Mouse (Mus musculus): ENCODE results near the gene Ect2.

DNA sequence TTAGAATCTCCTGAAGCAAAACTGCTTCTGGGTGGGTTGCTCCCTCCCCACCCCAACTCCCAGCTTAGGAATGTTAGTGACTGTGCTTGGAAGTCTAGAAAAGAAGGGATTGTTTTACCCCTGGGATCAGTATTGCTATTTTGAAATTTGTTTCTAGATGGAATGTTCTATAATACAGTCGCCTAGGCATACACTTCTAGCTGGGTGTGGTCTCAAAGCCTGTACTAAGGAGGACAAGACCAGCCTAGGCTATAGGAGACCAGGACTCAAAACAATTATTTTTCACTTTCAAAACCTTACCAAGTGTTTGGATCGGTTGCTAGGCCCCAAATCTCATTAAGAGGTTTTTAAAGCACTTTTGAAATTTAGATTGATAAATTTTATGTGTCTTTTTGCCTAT is 602 bp upstream of the Ect2 start:
- no peak for TF ChIP-seq CTCF (IDR thresholded peaks at IDR 0.05 in 2 of 3, conservative IDR thresholded peaks at IDR 0.05 in 1 of 3; ENCODE audit: control insufficient read depth in 1 of 3, insufficient read depth in 1 of 3, low read depth in 2 of 3, low read length in 3 of 3, poor library complexity in 1 of 3, severe bottlenecking in 1 of 3)
- no peak for TF ChIP-seq MAX (IDR thresholded peaks at IDR 0.05; ENCODE audit: low read length)
- no peak for TF ChIP-seq POLR2A (IDR thresholded peaks at IDR 0.05; ENCODE audit: control insufficient read depth in 1 of 2, insufficient read depth in 1 of 2, low read depth in 1 of 2, low read length in 2 of 2, poor library complexity in 1 of 2)
- TF ChIP-seq TAL1 (IDR thresholded peaks at IDR 0.05; ENCODE audit: low read length) = no peak
- TF ChIP-seq USF1 (IDR thresholded peaks at IDR 0.05; ENCODE audit: low read depth, low read length) = no peak
- TF ChIP-seq CHD1 (IDR thresholded peaks at IDR 0.05; ENCODE audit: low read depth, low read length) = no peak
- TF ChIP-seq POLR2AphosphoS5 (IDR thresholded peaks at IDR 0.05; ENCODE audit: borderline replicate concordance, low read depth, low read length) = no peak
- TF ChIP-seq CHD2 (IDR thresholded peaks at IDR 0.05; ENCODE audit: low read length) = no peak
- TF ChIP-seq MEF2A (IDR thresholded peaks at IDR 0.05; ENCODE audit: extremely low read depth, insufficient replicate concordance, low read depth, low read length, poor library complexity, severe bottlenecking) = no peak
- no peak for TF ChIP-seq MYC (IDR thresholded peaks at IDR 0.05; ENCODE audit: low read depth, low read length)
- no peak for TF ChIP-seq USF2 (IDR thresholded peaks at IDR 0.05; ENCODE audit: borderline replicate concordance in 1 of 2, insufficient read depth in 1 of 2, low read depth in 1 of 2, low read length in 2 of 2)

All from MEL (cell line).